Mouse (Mus musculus) ES-E14 (cell line): ENCODE measurements around the gene Aqp7.

Experiments
- CHD2 ChIP-seq: IDR thresholded peaks from 2 replicates; pipeline ENCODE4 v1.6.1; 2014; ENCODE audit warnings: mild to moderate bottlenecking, low read depth, low read length, inconsistent platforms
- HCFC1 ChIP-seq: IDR thresholded peaks from 2 replicates; pipeline ENCODE4 v1.6.1; 2012; ENCODE audit warnings: low read length, inconsistent platforms, borderline replicate concordance; ENCODE audit not compliant: insufficient read depth
- MAFK ChIP-seq: IDR thresholded peaks from 2 replicates; pipeline ENCODE4 v1.6.1; 2014; ENCODE audit warnings: mild to moderate bottlenecking, low read depth, low read length, inconsistent platforms; ENCODE audit not compliant: insufficient read depth
- ZNF384 ChIP-seq: IDR thresholded peaks from 2 replicates; pipeline ENCODE4 v1.6.1; 2012; ENCODE audit warnings: low read depth, low read length, inconsistent platforms

DNA sequence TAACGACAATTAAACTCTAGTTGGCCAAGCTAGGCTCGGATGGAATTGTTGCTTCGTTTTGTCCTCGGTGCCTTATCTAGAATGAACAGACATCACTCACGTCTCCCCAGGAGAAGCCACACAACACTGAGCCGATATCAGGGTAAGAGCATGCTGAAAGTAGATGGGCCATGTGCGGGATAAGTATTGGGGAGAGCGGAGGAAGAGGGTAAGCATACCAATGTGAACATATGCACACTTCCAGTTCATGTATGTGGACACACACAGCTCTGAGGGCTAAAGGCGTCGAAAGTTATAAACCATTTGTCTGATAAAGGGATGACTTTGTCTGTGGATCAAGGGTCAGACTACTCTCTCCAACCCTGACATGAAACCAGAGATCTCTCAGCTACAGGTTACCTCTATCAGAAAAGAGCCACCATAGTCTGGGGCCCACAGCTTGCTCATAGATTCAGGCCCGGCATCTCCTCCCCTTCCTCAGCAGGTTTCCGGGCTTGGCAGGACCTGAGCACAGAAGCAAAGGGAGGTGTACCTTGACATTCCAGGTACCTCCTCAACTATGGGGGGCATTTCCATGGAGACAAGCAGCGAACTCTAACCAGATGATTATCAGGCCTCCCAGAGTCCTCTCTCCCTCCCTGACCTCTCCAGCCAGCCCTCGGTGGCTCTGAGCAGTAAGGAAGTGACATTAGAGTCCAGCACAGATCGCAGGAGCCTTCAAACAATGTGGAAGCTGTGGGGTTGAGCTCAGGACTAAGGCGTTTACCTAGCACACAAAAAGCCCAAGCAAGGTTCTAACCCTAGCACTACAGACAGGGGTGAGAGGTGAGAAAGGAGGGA is 39.7 kb upstream of the Aqp7 start:
- no peak for TF ChIP-seq MAFK
- TF ChIP-seq HCFC1: no peak
- no peak for TF ChIP-seq ZNF384
- TF ChIP-seq CHD2: no peak
